Mouse (Mus musculus): ENCODE results near the gene Pnmal1. TPM values are rescaled to one million over a fixed set of nuclear protein-coding genes. Genes with fewer than 3 reads are reported as not detected.
A peak's percentile ranks its signal among the peaks of the same experiment; 100 is the strongest.
"Not testable (repeated sequence)": the region's sequence is repeated elsewhere in the genome, so short reads cannot be mapped to it uniquely, and the experiment has no call there.

Gene Pnmal1
- polyA plus RNA-seq, 1 experiment: 60.2 TPM

- TF ChIP-seq POLR2A (IDR thresholded peaks at IDR 0.05; ENCODE audit: extremely low read depth, insufficient read depth, low read length) (no peak), CTCF (IDR thresholded peaks at IDR 0.05; ENCODE audit: extremely low read depth, insufficient read depth, low read length) (no peak)
- 0 out of 2 replicates have a peak overlapping the region, but pooled peaks have one; percentile 11 for H3K27ac ChIP-seq (ENCODE audit: insufficient read depth, low read length)
- no peak overlapping the region for H3K4me3 ChIP-seq (ENCODE audit: insufficient read depth, low read length)
- H3K4me1 ChIP-seq (ENCODE audit: control insufficient read depth, insufficient read depth, low read length): peaks cover 2% of the 10 kb centered on the region; the same call in 1 of the 2 replicates
Observed at GRCm38 (mm10) chr7:16948923-16949458, 10.5 kb upstream of the Pnmal1 start.

- Histone ChIP-seq H3K27ac (ENCODE audit: insufficient read depth, low read length) (0 out of 2 replicates have a peak overlapping the region, but pooled peaks have one; percentile 11), H3K4me1 (ENCODE audit: control insufficient read depth, insufficient read depth, low read length) (peaks cover 2% of the 10 kb centered on the region; the same call in 1 of the 2 replicates), H3K4me3 (ENCODE audit: insufficient read depth, low read length) (peak overlapping the region; percentile 9; the same call in 1 of the 2 replicates)
- 0 out of 2 replicates have a peak, but pooled peaks have one; percentile 39 for TF ChIP-seq POLR2A (IDR thresholded peaks at IDR 0.05; ENCODE audit: extremely low read depth, insufficient read depth, low read length)
- peak; percentile 83 for TF ChIP-seq CTCF (IDR thresholded peaks at IDR 0.05; ENCODE audit: extremely low read depth, insufficient read depth, low read length)
Observed at GRCm38 (mm10) chr7:16949908-16950841, 9.3 kb upstream of the Pnmal1 start.

GRCm38 (mm10) chr7:16950861-16951635 is 8.4 kb upstream of the Pnmal1 start:
- Histone ChIP-seq H3K4me1 (ENCODE audit: control insufficient read depth, insufficient read depth, low read length) (peaks cover 2% of the 10 kb centered on the region; the same call in 1 of the 2 replicates), H3K27ac (ENCODE audit: insufficient read depth, low read length) (0 out of 2 replicates have a peak overlapping the region, but pooled peaks have one; percentile 7), H3K4me3 (ENCODE audit: insufficient read depth, low read length) (no peak overlapping the region)
- TF ChIP-seq POLR2A (IDR thresholded peaks at IDR 0.05; ENCODE audit: extremely low read depth, insufficient read depth, low read length): no peak
- peak; percentile 73 for TF ChIP-seq CTCF (IDR thresholded peaks at IDR 0.05; ENCODE audit: extremely low read depth, insufficient read depth, low read length)

DNA sequence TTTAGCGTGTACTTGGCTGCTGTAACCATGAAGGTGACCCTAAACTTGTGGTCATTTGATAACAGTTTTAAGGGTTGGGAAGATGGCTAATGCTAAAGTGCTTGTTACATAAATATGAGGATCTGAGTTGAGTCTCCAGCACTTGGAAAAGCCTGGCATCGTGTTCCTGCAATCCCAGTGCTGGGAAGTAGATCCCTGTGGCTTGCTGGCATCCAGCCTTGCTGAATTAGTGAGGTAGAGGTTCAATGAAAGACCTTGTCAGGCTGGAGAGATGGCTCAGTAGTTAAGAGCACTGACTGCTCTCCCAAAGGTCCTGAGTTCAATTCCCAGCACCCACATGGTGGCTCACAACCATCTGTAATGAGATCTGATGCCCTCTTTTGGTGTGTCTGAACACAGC is 5.7 kb upstream of the Pnmal1 start:
- H3K27ac ChIP-seq (ENCODE audit: insufficient read depth, low read length); H3K4me3 ChIP-seq (ENCODE audit: insufficient read depth, low read length); H3K4me1 ChIP-seq (ENCODE audit: control insufficient read depth, insufficient read depth, low read length): not testable (repeated sequence)

- Histone ChIP-seq H3K27ac (ENCODE audit: insufficient read depth, low read length) (no peak overlapping the region), H3K4me3 (ENCODE audit: insufficient read depth, low read length) (no peak overlapping the region), H3K4me1 (ENCODE audit: control insufficient read depth, insufficient read depth, low read length) (peaks cover 6% of the 10 kb centered on the region; the same call in 1 of the 2 replicates)
- no peak for TF ChIP-seq POLR2A (IDR thresholded peaks at IDR 0.05; ENCODE audit: extremely low read depth, insufficient read depth, low read length)
- TF ChIP-seq CTCF (IDR thresholded peaks at IDR 0.05; ENCODE audit: extremely low read depth, insufficient read depth, low read length): no peak
Observed at GRCm38 (mm10) chr7:16955712-16956111, 3.8 kb upstream of the Pnmal1 start.

GRCm38 (mm10) chr7:16956410-16957265 is 2.8 kb upstream of the Pnmal1 start:
- H3K4me3 ChIP-seq (ENCODE audit: insufficient read depth, low read length): no peak overlapping the region
- peak overlapping the region; percentile 75 for H3K27ac ChIP-seq (ENCODE audit: insufficient read depth, low read length)
- H3K4me1 ChIP-seq (ENCODE audit: control insufficient read depth, insufficient read depth, low read length): peaks cover 6% of the 10 kb centered on the region; the same call in 1 of the 2 replicates

DNA sequence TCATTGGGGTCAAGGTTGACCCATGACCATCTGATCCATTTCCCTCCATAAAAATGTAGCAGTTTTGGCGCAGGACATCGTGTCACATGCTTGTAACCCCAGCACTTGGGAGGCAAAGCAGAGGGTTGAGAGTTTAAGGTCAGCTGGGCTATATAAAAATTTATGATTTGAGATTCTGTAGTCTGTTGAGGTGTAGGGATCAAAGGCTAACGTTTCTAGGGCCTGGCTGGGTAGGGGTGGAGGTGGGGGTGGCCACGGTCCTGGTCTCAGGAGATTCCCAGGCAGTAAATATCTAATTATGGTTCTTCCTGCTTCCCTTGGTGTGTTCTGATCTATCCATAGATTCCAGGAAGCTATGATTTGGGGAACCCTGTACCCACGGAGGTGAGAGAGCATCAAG is 2.2 kb downstream of the Pnmal1 start:
- H3K4me1 ChIP-seq (ENCODE audit: control insufficient read depth, insufficient read depth, low read length): peaks cover 6% of the 10 kb centered on the region; the same call in 1 of the 2 replicates
- no peak overlapping the region for H3K27ac ChIP-seq (ENCODE audit: insufficient read depth, low read length)
- 0 out of 2 replicates have a peak overlapping the region, but pooled peaks have one; percentile 1 for H3K4me3 ChIP-seq (ENCODE audit: insufficient read depth, low read length)
- no peak for TF ChIP-seq CTCF (IDR thresholded peaks at IDR 0.05; ENCODE audit: extremely low read depth, insufficient read depth, low read length)
- no peak for TF ChIP-seq POLR2A (IDR thresholded peaks at IDR 0.05; ENCODE audit: extremely low read depth, insufficient read depth, low read length)

More at GRCm38 (mm10) chr7:16956410-16957265, 2.8 kb upstream of the Pnmal1 start:
- TF ChIP-seq POLR2A (IDR thresholded peaks at IDR 0.05; ENCODE audit: extremely low read depth, insufficient read depth, low read length) (no peak), CTCF (IDR thresholded peaks at IDR 0.05; ENCODE audit: extremely low read depth, insufficient read depth, low read length) (no peak)

GRCm38 (mm10) chr7:16968414-16968813 is 8.9 kb downstream of the Pnmal1 start:
- no peak overlapping the region for H3K4me3 ChIP-seq (ENCODE audit: insufficient read depth, low read length)
- TF ChIP-seq CTCF (IDR thresholded peaks at IDR 0.05; ENCODE audit: extremely low read depth, insufficient read depth, low read length) (no peak), POLR2A (IDR thresholded peaks at IDR 0.05; ENCODE audit: extremely low read depth, insufficient read depth, low read length) (no peak)
- H3K27ac ChIP-seq (ENCODE audit: insufficient read depth, low read length): no peak overlapping the region

More at GRCm38 (mm10) chr7:16968414-16968813, 8.9 kb downstream of the Pnmal1 start:
- no peaks in the 10 kb centered on the region for H3K4me1 ChIP-seq (ENCODE audit: control insufficient read depth, insufficient read depth, low read length)
